Mouse (Mus musculus): ENCODE measurements at regions not wholly inside any gene's neighbourhood (a gene's known extent, or its start where the extent isn't known, plus 50 kb on each side); places are given as distances from the start of the nearest gene placed in this dataset.

- H3K79me2 ChIP-seq (replicated peaks; ENCODE audit: control insufficient read depth, extremely low read depth, insufficient read depth, poor library complexity, severe bottlenecking): no peaks in the 10 kb centered on the region
- no peak for DNase-seq (ENCODE audit: extremely low read depth)
- dilution Hi-C loops (cut with MboI; ENCODE audit: extremely low pct_ligation_motif_present, extremely low pct_unique_long_range_greater_than_20kb, low sequenced_read_pairs): no loop called here
- H3K9ac ChIP-seq (ENCODE audit: insufficient read depth, low read depth): no peak overlapping the region
- no peak overlapping the region for H3K4me2 ChIP-seq (ENCODE audit: insufficient read depth, low read depth, poor library complexity, severe bottlenecking)
- no peaks in the 10 kb centered on the region for H3K27me3 ChIP-seq (replicated peaks)
- no peak for TF ChIP-seq POLR2AphosphoS2 (IDR thresholded peaks at IDR 0.05; ENCODE audit: low read depth, low read length)
- TF ChIP-seq TBP (conservative IDR thresholded peaks at IDR 0.05; ENCODE audit: low read depth, low read length): no peak
- no peak for TF ChIP-seq RAD21 (IDR thresholded peaks at IDR 0.05; ENCODE audit: low read depth, low read length)
- TF ChIP-seq USF1 (IDR thresholded peaks at IDR 0.05; ENCODE audit: low read depth, low read length): no peak
- no peak for TF ChIP-seq E2F4 (IDR thresholded peaks at IDR 0.05; ENCODE audit: insufficient replicate concordance, low read depth, low read length)
- TF ChIP-seq MYC (IDR thresholded peaks at IDR 0.05; ENCODE audit: low read depth, low read length): no peak
- no peak for TF ChIP-seq SMC3 (IDR thresholded peaks at IDR 0.05; ENCODE audit: low read depth, low read length)
- no peak for TF ChIP-seq RCOR1 (conservative IDR thresholded peaks at IDR 0.05; ENCODE audit: low read depth, low read length)
- no peak for TF ChIP-seq IRF4 (IDR thresholded peaks at IDR 0.05; ENCODE audit: low read depth, low read length)
- no peak for TF ChIP-seq CTCF (conservative IDR thresholded peaks at IDR 0.05 in 1 of 2, IDR thresholded peaks at IDR 0.05 in 1 of 2; ENCODE audit: low read depth in 2 of 2, low read length in 2 of 2)
- H3K4me1 ChIP-seq (ENCODE audit: control insufficient read depth in 1 of 2, insufficient read depth in 2 of 2): no peaks in the 10 kb centered on the region
- in situ Hi-C loops (cut with MboI; ENCODE audit: low pct_ligation_motif_present, low pct_unique_long_range_greater_than_20kb, low sequenced_read_pairs): no loop called here
- H3K4me3 ChIP-seq (replicated peaks in 1 of 3; ENCODE audit: low read depth in 2 of 3, low read length in 2 of 3, poor library complexity in 1 of 3): no peak overlapping the region
- H3K27ac ChIP-seq (ENCODE audit: insufficient read depth, low read depth): no peak overlapping the region
- no peaks in the 10 kb centered on the region for H3K36me3 ChIP-seq (replicated peaks in 1 of 2; ENCODE audit: control insufficient read depth in 1 of 2, insufficient read depth in 1 of 2, low read length in 1 of 2)
- H3K9me3 ChIP-seq (replicated peaks; ENCODE audit: low read length): peaks cover 23% of the 10 kb centered on the region
Observed at GRCm38 (mm10) chr12:46393769-46394168, 425.0 kb downstream of the Nova1 start.

GRCm38 (mm10) chr12:46378914-46379313 is 439.8 kb downstream of the Nova1 start:
- H3K27ac ChIP-seq (ENCODE audit: insufficient read depth, low read depth): no peak overlapping the region
- H3K9me3 ChIP-seq (replicated peaks; ENCODE audit: low read length): peaks cover 11% of the 10 kb centered on the region
- no peaks in the 10 kb centered on the region for H3K27me3 ChIP-seq (replicated peaks)
- no peak overlapping the region for H3K4me2 ChIP-seq (ENCODE audit: insufficient read depth, low read depth, poor library complexity, severe bottlenecking)
- no peaks in the 10 kb centered on the region for H3K4me1 ChIP-seq (ENCODE audit: control insufficient read depth in 1 of 2, insufficient read depth in 2 of 2)
- dilution Hi-C loops (cut with MboI; ENCODE audit: extremely low pct_ligation_motif_present, extremely low pct_unique_long_range_greater_than_20kb, low sequenced_read_pairs): no loop called here
- H3K36me3 ChIP-seq (replicated peaks in 1 of 2; ENCODE audit: control insufficient read depth in 1 of 2, insufficient read depth in 1 of 2, low read length in 1 of 2): no peaks in the 10 kb centered on the region
- no peak overlapping the region for H3K4me3 ChIP-seq (replicated peaks in 1 of 3; ENCODE audit: low read depth in 2 of 3, low read length in 2 of 3, poor library complexity in 1 of 3)
- H3K79me2 ChIP-seq (replicated peaks; ENCODE audit: control insufficient read depth, extremely low read depth, insufficient read depth, poor library complexity, severe bottlenecking): no peaks in the 10 kb centered on the region
- TF ChIP-seq MAFK (IDR thresholded peaks at IDR 0.05; ENCODE audit: insufficient replicate concordance, low read length): no peak
- H3K9ac ChIP-seq (ENCODE audit: insufficient read depth, low read depth): no peak overlapping the region
- DNase-seq (ENCODE audit: extremely low read depth): no peak
- in situ Hi-C loops (cut with MboI; ENCODE audit: low pct_ligation_motif_present, low pct_unique_long_range_greater_than_20kb, low sequenced_read_pairs): no loop called here

- Histone ChIP-seq H3K9me3 (replicated peaks; ENCODE audit: low read length) (peaks cover 20% of the 10 kb centered on the region), H3K4me2 (ENCODE audit: insufficient read depth, low read depth, poor library complexity, severe bottlenecking) (no peak overlapping the region), H3K36me3 (replicated peaks in 1 of 2; ENCODE audit: control insufficient read depth in 1 of 2, insufficient read depth in 1 of 2, low read length in 1 of 2) (no peaks in the 10 kb centered on the region), H3K79me2 (replicated peaks; ENCODE audit: control insufficient read depth, extremely low read depth, insufficient read depth, poor library complexity, severe bottlenecking) (no peaks in the 10 kb centered on the region), H3K27ac (ENCODE audit: insufficient read depth, low read depth) (no peak overlapping the region), H3K4me3 (replicated peaks in 1 of 3; ENCODE audit: low read depth in 2 of 3, low read length in 2 of 3, poor library complexity in 1 of 3) (no peak overlapping the region), H3K4me1 (ENCODE audit: control insufficient read depth in 1 of 2, insufficient read depth in 2 of 2) (no peaks in the 10 kb centered on the region), H3K9ac (ENCODE audit: insufficient read depth, low read depth) (no peak overlapping the region), H3K27me3 (replicated peaks) (no peaks in the 10 kb centered on the region)
- in situ Hi-C loops (cut with MboI; ENCODE audit: low pct_ligation_motif_present, low pct_unique_long_range_greater_than_20kb, low sequenced_read_pairs) (no loop called here), dilution Hi-C loops (cut with MboI; ENCODE audit: extremely low pct_ligation_motif_present, extremely low pct_unique_long_range_greater_than_20kb, low sequenced_read_pairs) (no loop called here)
- TF ChIP-seq TCF12 (IDR thresholded peaks at IDR 0.05; ENCODE audit: low read depth, low read length) (no peak), MXI1 (IDR thresholded peaks at IDR 0.05; ENCODE audit: low read depth, low read length) (no peak), E2F4 (IDR thresholded peaks at IDR 0.05; ENCODE audit: insufficient replicate concordance, low read depth, low read length) (no peak)
- no peak for DNase-seq (ENCODE audit: extremely low read depth)
Observed at GRCm38 (mm10) chr12:46371747-46372146, 447.0 kb downstream of the Nova1 start.

All from CH12.LX (cell line).